Mouse (Mus musculus) embryonic fibroblast, embryonic 13.5 days (primary cell): ENCODE measurements around the gene Smarca2.

Source experiments
- CTCF ChIP-seq: IDR thresholded peaks from 2 replicates; pipeline ENCODE4 v1.5.1; 2011; ENCODE audit warnings: mild to moderate bottlenecking, control low read depth, low read length, moderate library complexity, borderline replicate concordance; ENCODE audit not compliant: insufficient read depth
- POLR2A ChIP-seq: IDR thresholded peaks from 2 replicates; pipeline ENCODE4 v1.6.1; 2011; ENCODE audit warnings: low read depth, mild to moderate bottlenecking, control low read depth, low read length, moderate library complexity

GRCm38 (mm10) chr19:26617287-26617686, 12.4 kb downstream of the Smarca2 start:
- TF ChIP-seq CTCF (no peak), POLR2A (no peak)
